Comparison of ENCODE assay signal across 23 mouse cellular contexts in genomic region chr13:10239825-10240224, GRCm38 (mm10).
DNase-seq lines count a peak whose midpoint lies in the region; ATAC-seq and TF ChIP-seq lines count a peak whose summit lies in the region.
"Had no signal": no experiment of that assay in that cellular context is flagged by ENCODE, and none has a peak within 500 bp of the region (broad histone marks: within the 10 kb centered on the region; RNA-seq: fewer than 3 reads in every experiment).

No protein-coding gene starts in this region.

- no peaks in the 10 kb centered on the region for H3K9me3 ChIP-seq in embryonic facial prominence, embryonic 15.5 days (replicated peaks)
- no peaks in the 10 kb centered on the region for H3K9me3 ChIP-seq in limb, embryonic 14.5 days (ENCODE audit: control insufficient read depth, low read length)
- H3K9me3 ChIP-seq in liver, embryonic 11.5 days (ENCODE audit: control insufficient read depth, low read length): no peaks in the 10 kb centered on the region
- H3K9me3 ChIP-seq: embryonic facial prominence, embryonic 13.5 days; forebrain, embryonic 10.5 days; forebrain, embryonic 12.5 days had no signal

- no peak overlapping the region for H3K4me2 ChIP-seq in embryonic facial prominence, embryonic 15.5 days (replicated peaks)
- H3K4me2 ChIP-seq in limb, embryonic 14.5 days (replicated peaks; ENCODE audit: low read depth, low read length, severe bottlenecking): no peak overlapping the region
- no peak overlapping the region for H3K4me2 ChIP-seq in liver, embryonic 11.5 days
- H3K4me2 ChIP-seq: embryonic facial prominence, embryonic 13.5 days; forebrain, embryonic 12.5 days had no signal

- no peak for TF ChIP-seq POLR2A in limb, embryonic 14.5 days (IDR thresholded peaks at IDR 0.05; ENCODE audit: borderline replicate concordance, extremely low read depth, insufficient read depth, insufficient read length)

- H3K4me3 ChIP-seq in embryonic facial prominence, embryonic 15.5 days (replicated peaks): no peak overlapping the region
- H3K4me3 ChIP-seq in limb, embryonic 14.5 days (replicated peaks; ENCODE audit: low read length): no peak overlapping the region
- no peak overlapping the region for H3K4me3 ChIP-seq in liver, embryonic 11.5 days (ENCODE audit: low read depth, low read length)
- H3K4me3 ChIP-seq: embryonic facial prominence, embryonic 13.5 days; erythroblast, embryonic 14.5 days; forebrain, embryonic 10.5 days; forebrain, embryonic 12.5 days had no signal

- H3K27me3 ChIP-seq in embryonic facial prominence, embryonic 15.5 days: no peaks in the 10 kb centered on the region
- no peaks in the 10 kb centered on the region for H3K27me3 ChIP-seq in limb, embryonic 14.5 days (ENCODE audit: control insufficient read depth, insufficient read depth, low read length)
- H3K27me3 ChIP-seq in liver, embryonic 11.5 days (replicated peaks; ENCODE audit: control insufficient read depth, insufficient read depth, low read length): no peaks in the 10 kb centered on the region
- H3K27me3 ChIP-seq: embryonic facial prominence, embryonic 13.5 days; forebrain, embryonic 12.5 days had no signal

- WGBS in embryonic facial prominence, embryonic 15.5 days: 60% methylated on average over 4 of the region's 4 CpGs
- 79% methylated on average over 4 of the region's 4 CpGs for WGBS in limb, embryonic 14.5 days
- WGBS in liver, embryonic 11.5 days: 72% methylated on average over 4 of the region's 4 CpGs

- H3K36me3 ChIP-seq in embryonic facial prominence, embryonic 15.5 days: no peaks in the 10 kb centered on the region
- no peaks in the 10 kb centered on the region for H3K36me3 ChIP-seq in limb, embryonic 14.5 days (ENCODE audit: control insufficient read depth, insufficient read depth, low read length)
- H3K36me3 ChIP-seq in liver, embryonic 11.5 days (ENCODE audit: control insufficient read depth, insufficient read depth, low read length): no peaks in the 10 kb centered on the region
- H3K36me3 ChIP-seq: embryonic facial prominence, embryonic 13.5 days; forebrain, embryonic 10.5 days; forebrain, embryonic 12.5 days had no signal

- H3K4me1 ChIP-seq in embryonic facial prominence, embryonic 15.5 days: no peaks in the 10 kb centered on the region
- no peaks in the 10 kb centered on the region for H3K4me1 ChIP-seq in limb, embryonic 14.5 days (ENCODE audit: control insufficient read depth, insufficient read depth, low read length)
- no peaks in the 10 kb centered on the region for H3K4me1 ChIP-seq in liver, embryonic 11.5 days (replicated peaks; ENCODE audit: control insufficient read depth, insufficient read depth, low read length)
- H3K4me1 ChIP-seq: embryonic facial prominence, embryonic 13.5 days; forebrain, embryonic 10.5 days; forebrain, embryonic 12.5 days had no signal

- no peak overlapping the region for H3K9ac ChIP-seq in embryonic facial prominence, embryonic 15.5 days
- no peak overlapping the region for H3K9ac ChIP-seq in limb, embryonic 14.5 days (ENCODE audit: low read depth, low read length, severe bottlenecking)
- no peak overlapping the region for H3K9ac ChIP-seq in liver, embryonic 11.5 days (ENCODE audit: low read depth, low read length)
- H3K9ac ChIP-seq: embryonic facial prominence, embryonic 13.5 days; forebrain, embryonic 12.5 days had no signal

- no peak for DNase-seq in frontal cortex, postnatal 36 days (ENCODE audit: low spot score in 2 of 2)
- DNase-seq in limb, embryonic 14.5 days (ENCODE audit: low spot score): peak; percentile 46
- peak; percentile 24 for DNase-seq in telencephalon, adult 2 months (ENCODE audit: low read depth, low spot score)
- no peak for DNase-seq in liver, embryonic 11.5 days (ENCODE audit: low spot score)
- DNase-seq in urinary bladder, postnatal 36 days (ENCODE audit: low spot score in 2 of 2): no peak
- DNase-seq: adrenal gland, adult 8-10 months; adrenal gland, postnatal 14 days; adrenal gland, postnatal 36 days; cerebellum, adult 11-12 months; cerebellum, adult 2 months; cerebellum, adult 9-10 months; cerebellum, postnatal 10 days; cerebellum, postnatal 25 days had no signal

- H3K27ac ChIP-seq in embryonic facial prominence, embryonic 15.5 days (replicated peaks): no peak overlapping the region
- H3K27ac ChIP-seq in limb, embryonic 14.5 days (replicated peaks; ENCODE audit: low read depth, low read length): no peak overlapping the region
- H3K27ac ChIP-seq in liver, embryonic 11.5 days (ENCODE audit: low read depth, low read length): no peak overlapping the region
- H3K27ac ChIP-seq: embryonic facial prominence, embryonic 13.5 days; forebrain, embryonic 10.5 days; forebrain, embryonic 12.5 days had no signal

- ATAC-seq in frontal cortex, adult (ENCODE audit: low TSS enrichment): 0 out of 2 replicates have a peak, but pooled peaks have one; percentile 0
- ATAC-seq in embryonic facial prominence, embryonic 15.5 days (ENCODE audit: insufficient number of reproducible peaks, low FRiP score, low TSS enrichment, low read depth): 0 out of 2 replicates have a peak, but pooled peaks have one; percentile 11
- peak; percentile 78 for ATAC-seq in limb, embryonic 14.5 days (ENCODE audit: low FRiP score, low read depth)
- ATAC-seq in liver, embryonic 11.5 days (replicated peaks; ENCODE audit: low FRiP score): no peak
- ATAC-seq: activated CD4-positive, CD25-positive, alpha-beta regulatory T cell, adult 4 months; forebrain, embryonic 14.5 days; forebrain, embryonic 16.5 days; Patski had no signal

Comparison
In these comparisons a context has a peak if more than half of its experiments do, and no peak if none do; other contexts are left out.
1. DNase-seq: peak in limb, embryonic 14.5 days (single experiment) and telencephalon, adult 2 months (single experiment); none in frontal cortex, postnatal 36 days (0 of 2), liver, embryonic 11.5 days (single experiment) and urinary bladder, postnatal 36 days (0 of 2).